Mouse (Mus musculus) spleen, postnatal 36 days (tissue): ENCODE measurements around the gene Rnf181.
A peak's percentile ranks its signal among the peaks of the same experiment; 100 is the strongest.

Source experiments
- DNase-seq, 2 experiments: peaks; one replicate each; pipeline ENCODE4 v3.0.0; 2022; ENCODE audit warnings: low spot score in 2 of 2, mixed read lengths in 1 of 2

Rnf181 gene

GRCm38 (mm10) chr6:72359891-72360598 is 6.7 kb downstream of the Rnf181 start:
- DNase-seq, result no peak

- DNase-seq, result no peak
Measured at GRCm38 (mm10) chr6:72359343-72359742, 7.4 kb downstream of the Rnf181 start.

- DNase-seq, result no peak
Measured at GRCm38 (mm10) chr6:72358086-72358764, 8.5 kb downstream of the Rnf181 start.

GRCm38 (mm10) chr6:72357164-72358079 is 9.3 kb downstream of the Rnf181 start:
- peak; percentile 37 to 40 for DNase-seq

- DNase-seq, result no peak
Measured at GRCm38 (mm10) chr6:72356001-72356532, 10.7 kb downstream of the Rnf181 start.

GRCm38 (mm10) chr6:72355066-72355911 is 11.5 kb downstream of the Rnf181 start, which contains the start of gene Tmem150a:
Gene Tmem150a, plus strand, starts transcription at chr6:72355447.
- DNase-seq, result peak; percentile 71 to 72

GRCm38 (mm10) chr6:72354025-72354424 is 12.7 kb downstream of the Rnf181 start:
- DNase-seq, result no peak

- DNase-seq, result no peak
Measured at GRCm38 (mm10) chr6:72352636-72353405, 13.9 kb downstream of the Rnf181 start.

- no peak for DNase-seq
Measured at GRCm38 (mm10) chr6:72350214-72350613, 16.5 kb downstream of the Rnf181 start.

- DNase-seq, result peak in 1 of 2 experiments; percentile 33
Measured at GRCm38 (mm10) chr6:72348411-72348810, 18.3 kb downstream of the Rnf181 start.

- DNase-seq, result peak; percentile 82 to 84
Measured at GRCm38 (mm10) chr6:72347166-72347941, 19.4 kb downstream of the Rnf181 start, which contains the start of gene 0610030E20Rik. Gene 0610030E20Rik, plus strand, starts transcription at chr6:72347317.

GRCm38 (mm10) chr6:72346261-72346660 is 20.5 kb downstream of the Rnf181 start:
- DNase-seq, result no peak

GRCm38 (mm10) chr6:72345633-72346032 is 21.1 kb downstream of the Rnf181 start:
- DNase-seq, result no peak

- DNase-seq, result peak; percentile 90 to 92
Measured at GRCm38 (mm10) chr6:72345074-72345567, 21.6 kb downstream of the Rnf181 start, which contains the start of gene Usp39. Gene Usp39, minus strand, starts transcription at chr6:72345184.

GRCm38 (mm10) chr6:72344396-72345073 is 22.2 kb downstream of the Rnf181 start:
- no peak for DNase-seq

- no peak for DNase-seq
Measured at GRCm38 (mm10) chr6:72340481-72340880, 26.3 kb downstream of the Rnf181 start.

- no peak for DNase-seq
Measured at GRCm38 (mm10) chr6:72333111-72333510, 33.6 kb downstream of the Rnf181 start.

GRCm38 (mm10) chr6:72330133-72330532 is 36.6 kb downstream of the Rnf181 start:
- DNase-seq, result no peak
